Mouse (Mus musculus): Measurements from ENCODE around the gene Vsig1. TPM values are rescaled to one million over a fixed set of nuclear protein-coding genes. Genes with fewer than 3 reads are reported as not detected.

The Vsig1 gene
- not detected for total RNA-seq (2021)
- long read RNA-seq, experiment 1, result 0 reads
- long read RNA-seq, experiment 2, result 0 reads

- no peak for DNase-seq (ENCODE audit: low spot score in 2 of 2)
These were observed at the start of gene Vsig1 for GRCm38 (mm10) chrX:140907360-140907759. Vsig1 (plus strand) TSS chrX:140907608.

- no peak for DNase-seq (ENCODE audit: low spot score in 2 of 2)
These were observed 44.6 kb upstream of the Vsig1 start for GRCm38 (mm10) chrX:140862760-140863159.

- no peak for DNase-seq (ENCODE audit: low spot score in 2 of 2)
These were observed 44.0 kb upstream of the Vsig1 start for GRCm38 (mm10) chrX:140863431-140863830.

GRCm38 (mm10) chrX:140887193-140887592, 20.2 kb upstream of the Vsig1 start:
- DNase-seq (ENCODE audit: low spot score in 2 of 2), result no peak

- DNase-seq (ENCODE audit: low spot score in 2 of 2), result no peak
These were observed 15.6 kb upstream of the Vsig1 start for GRCm38 (mm10) chrX:140891796-140892195.

GRCm38 (mm10) chrX:140903487-140903886, 3.9 kb upstream of the Vsig1 start:
- no peak for DNase-seq (ENCODE audit: low spot score in 2 of 2)

- DNase-seq (ENCODE audit: low spot score in 2 of 2), result no peak
These were observed 13.9 kb downstream of the Vsig1 start for GRCm38 (mm10) chrX:140921321-140921720.

GRCm38 (mm10) chrX:140932066-140932465, 24.7 kb downstream of the Vsig1 start:
- DNase-seq (ENCODE audit: low spot score in 2 of 2), result no peak

- no peak for DNase-seq (ENCODE audit: low spot score in 2 of 2)
These were observed 25.9 kb downstream of the Vsig1 start for GRCm38 (mm10) chrX:140933263-140933662.

- DNase-seq (ENCODE audit: low spot score in 2 of 2), result no peak
These were observed 28.9 kb downstream of the Vsig1 start for GRCm38 (mm10) chrX:140936271-140936670.

- no peak for DNase-seq (ENCODE audit: low spot score in 2 of 2)
These were observed 46.2 kb downstream of the Vsig1 start for GRCm38 (mm10) chrX:140953618-140954017.

- DNase-seq (ENCODE audit: low spot score in 2 of 2), result peak; percentile 72 to 73
These were observed 49.0 kb downstream of the Vsig1 start, which contains the start of the genes Psmd10 and Atg4a for GRCm38 (mm10) chrX:140956272-140956940. Psmd10 (minus strand) TSS chrX:140956728. Atg4a (plus strand) TSS chrX:140956907.

- no peak for DNase-seq (ENCODE audit: low spot score in 2 of 2)
These were observed 49.6 kb downstream of the Vsig1 start for GRCm38 (mm10) chrX:140956959-140957358.

GRCm38 (mm10) chrX:140978943-140979342, 71.5 kb downstream of the Vsig1 start:
- no peak for DNase-seq (ENCODE audit: low spot score in 2 of 2)

GRCm38 (mm10) chrX:140979546-140979945, 72.1 kb downstream of the Vsig1 start:
- no peak for DNase-seq (ENCODE audit: low spot score in 2 of 2)

GRCm38 (mm10) chrX:140980163-140980562, 72.8 kb downstream of the Vsig1 start:
- DNase-seq (ENCODE audit: low spot score in 2 of 2), result no peak

GRCm38 (mm10) chrX:140983206-140983960, 76.0 kb downstream of the Vsig1 start:
- peak in 1 of 2 experiments; percentile 17 for DNase-seq (ENCODE audit: low spot score in 2 of 2)

- DNase-seq (ENCODE audit: low spot score in 2 of 2), result no peak
These were observed 77.4 kb downstream of the Vsig1 start for GRCm38 (mm10) chrX:140984795-140985194.

- no peak for DNase-seq (ENCODE audit: low spot score in 2 of 2)
These were observed 77.8 kb downstream of the Vsig1 start for GRCm38 (mm10) chrX:140985256-140985655.
